9 mouse cellular contexts compared by ENCODE assay signal in genomic region chr8:91565869-91566502, GRCm38 (mm10).
DNase-seq lines count a peak whose midpoint lies in the region; ATAC-seq lines count a peak whose summit lies in the region.
"Had no signal": no experiment of that assay in that cellular context is flagged by ENCODE, and none has a peak within 500 bp of the region (broad histone marks: within the 10 kb centered on the region; RNA-seq: fewer than 3 reads in every experiment).

No protein-coding gene starts in this region.

- no peak overlapping the region for H3K27ac ChIP-seq in forebrain, embryonic 13.5 days
- H3K27ac ChIP-seq in forebrain, embryonic 11.5 days (ENCODE audit: low read depth, low read length): no peak overlapping the region
- H3K27ac ChIP-seq in embryonic facial prominence, embryonic 10.5 days (replicated peaks): peak overlapping the region; percentile 57; the same call in 1 of the 2 replicates

- ATAC-seq in forebrain, embryonic 13.5 days: peak; percentile 29; the same call in 1 of the 2 replicates
- ATAC-seq in forebrain, embryonic 11.5 days (replicated peaks; ENCODE audit: low FRiP score): no peak

- no peak for DNase-seq in forebrain, embryonic 11.5 days (ENCODE audit: low spot score)
- DNase-seq in left cerebral cortex, adult 11 months (ENCODE audit: low spot score): peak; percentile 22
- no peak for DNase-seq in left cerebral cortex, postnatal 4 days
- peak; percentile 36 for DNase-seq in embryonic facial prominence, embryonic 10.5 days (ENCODE audit: low spot score)
- DNase-seq in mesoderm, embryonic 11.5 days (ENCODE audit: low read depth, low spot score): peak; percentile 39
- DNase-seq in kidney, postnatal 36 days: no peak
- no peak for DNase-seq in gastrocnemius, adult 18-20 months (ENCODE audit: low spot score)
- DNase-seq: cerebellum, adult 9-10 months had no signal

- H3K27me3 ChIP-seq in forebrain, embryonic 13.5 days: peaks cover 13% of the 10 kb centered on the region; the same call in 1 of the 2 replicates
- H3K27me3 ChIP-seq in forebrain, embryonic 11.5 days (ENCODE audit: control insufficient read depth, insufficient read depth, low read length): no peaks in the 10 kb centered on the region
- H3K27me3 ChIP-seq in embryonic facial prominence, embryonic 10.5 days (replicated peaks; ENCODE audit: low read depth, poor library complexity, severe bottlenecking): peaks cover 8% of the 10 kb centered on the region; the same call in 1 of the 2 replicates

- no peak overlapping the region for H3K4me3 ChIP-seq in forebrain, embryonic 13.5 days
- no peak overlapping the region for H3K4me3 ChIP-seq in forebrain, embryonic 11.5 days (ENCODE audit: low read depth, low read length)
- no peak overlapping the region for H3K4me3 ChIP-seq in embryonic facial prominence, embryonic 10.5 days

- H3K36me3 ChIP-seq in forebrain, embryonic 13.5 days (ENCODE audit: poor library complexity, severe bottlenecking): no peaks in the 10 kb centered on the region
- no peaks in the 10 kb centered on the region for H3K36me3 ChIP-seq in forebrain, embryonic 11.5 days (ENCODE audit: control insufficient read depth, insufficient read depth, low read length)
- H3K36me3 ChIP-seq in embryonic facial prominence, embryonic 10.5 days (replicated peaks): no peaks in the 10 kb centered on the region; the same call in 1 of the 2 replicates

- 49% methylated on average over 12 of the region's 12 CpGs for WGBS in forebrain, embryonic 13.5 days
- WGBS in forebrain, embryonic 11.5 days: 46% methylated on average over 12 of the region's 12 CpGs
- WGBS in embryonic facial prominence, embryonic 10.5 days: 39% methylated on average over 12 of the region's 12 CpGs

- H3K4me2 ChIP-seq in forebrain, embryonic 13.5 days: peak overlapping the region; percentile 2; the same call in 1 of the 2 replicates
- H3K4me2 ChIP-seq in forebrain, embryonic 11.5 days (ENCODE audit: low read depth, low read length, severe bottlenecking): no peak overlapping the region

- peak overlapping the region; percentile 12; the same call in 1 of the 2 replicates for H3K9ac ChIP-seq in forebrain, embryonic 13.5 days
- H3K9ac ChIP-seq in forebrain, embryonic 11.5 days (ENCODE audit: low read length): no peak overlapping the region

- no peaks in the 10 kb centered on the region for H3K9me3 ChIP-seq in forebrain, embryonic 13.5 days (replicated peaks)
- no peaks in the 10 kb centered on the region for H3K9me3 ChIP-seq in forebrain, embryonic 11.5 days (ENCODE audit: control insufficient read depth, low read length)
- H3K9me3 ChIP-seq in embryonic facial prominence, embryonic 10.5 days: no peaks in the 10 kb centered on the region

- H3K4me1 ChIP-seq in forebrain, embryonic 13.5 days: peaks cover 37% of the 10 kb centered on the region
- peaks cover 6% of the 10 kb centered on the region for H3K4me1 ChIP-seq in forebrain, embryonic 11.5 days (replicated peaks; ENCODE audit: control insufficient read depth, insufficient read depth, low read length)
- peaks cover 70% of the 10 kb centered on the region for H3K4me1 ChIP-seq in embryonic facial prominence, embryonic 10.5 days

- intact Hi-C loops in left cerebral cortex, postnatal 4 days (cut with DNase I): no loop called here

Comparison
In these comparisons a context has a peak if more than half of its experiments do, and no peak if none do; other contexts are left out.
1. DNase-seq: peak in left cerebral cortex, adult 11 months (single experiment), embryonic facial prominence, embryonic 10.5 days (single experiment) and mesoderm, embryonic 11.5 days (single experiment); none in forebrain, embryonic 11.5 days (single experiment), left cerebral cortex, postnatal 4 days (single experiment), kidney, postnatal 36 days (0 of 2) and gastrocnemius, adult 18-20 months (single experiment).